Mouse (Mus musculus) stomach, postnatal 0 days (tissue): ENCODE measurements around the gene Afap1l2.

Source experiments
- CTCF ChIP-seq: IDR thresholded peaks from 2 replicates; pipeline ENCODE4 v1.5.1; 2016; ENCODE audit warnings: antibody characterized with exemption, low read depth, mild to moderate bottlenecking, moderate library complexity
- EP300 ChIP-seq: optimal IDR thresholded peaks from 2 replicates; pipeline ENCODE3; 2016; ENCODE audit warnings: antibody characterized with exemption

GRCm38 (mm10) chr19:56971347-56971746 is 36.7 kb downstream of the Afap1l2 start:
- TF ChIP-seq CTCF (no peak), EP300 (no peak)
